Mouse (Mus musculus): ENCODE measurements around the gene Ankfy1. TPM values are rescaled to one million over a fixed set of nuclear protein-coding genes. Genes with fewer than 3 reads are reported as not detected.

Ankfy1 gene
- polyA plus RNA-seq, 1 experiment from 2014 or later = 31.8 TPM

DNA sequence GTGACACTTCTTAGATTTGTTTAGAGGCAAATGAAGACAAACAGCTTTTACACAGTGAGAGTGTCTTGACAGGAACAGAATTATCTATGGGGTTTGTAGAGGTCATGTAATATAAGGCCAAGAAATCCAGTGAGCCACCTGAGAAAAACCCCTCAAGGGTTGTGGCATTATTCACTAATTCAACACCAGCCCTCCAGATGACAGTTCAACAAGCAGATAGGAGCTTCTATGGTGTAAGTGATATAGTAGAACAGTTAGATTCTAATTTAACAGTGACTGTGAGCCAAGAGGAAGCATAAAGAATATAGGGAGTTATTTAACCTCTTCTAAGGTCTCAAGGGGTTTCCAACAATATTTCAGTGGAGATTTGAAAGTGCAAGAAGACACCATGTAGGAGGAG lies 108.3 kb downstream of the Ankfy1 start:
- Histone ChIP-seq H3K4me3 (no peak overlapping the region), H3K4me2 (no peak overlapping the region), H3K9ac (no peak overlapping the region), H3K4me1 (peaks cover 31% of the 10 kb centered on the region), H3K27ac (no peak overlapping the region), H3K9me3 (no peaks in the 10 kb centered on the region), H3K36me3 (replicated peaks) (no peaks in the 10 kb centered on the region), H3K27me3 (replicated peaks) (no peaks in the 10 kb centered on the region)
- ATAC-seq (replicated peaks) = no peak

DNA sequence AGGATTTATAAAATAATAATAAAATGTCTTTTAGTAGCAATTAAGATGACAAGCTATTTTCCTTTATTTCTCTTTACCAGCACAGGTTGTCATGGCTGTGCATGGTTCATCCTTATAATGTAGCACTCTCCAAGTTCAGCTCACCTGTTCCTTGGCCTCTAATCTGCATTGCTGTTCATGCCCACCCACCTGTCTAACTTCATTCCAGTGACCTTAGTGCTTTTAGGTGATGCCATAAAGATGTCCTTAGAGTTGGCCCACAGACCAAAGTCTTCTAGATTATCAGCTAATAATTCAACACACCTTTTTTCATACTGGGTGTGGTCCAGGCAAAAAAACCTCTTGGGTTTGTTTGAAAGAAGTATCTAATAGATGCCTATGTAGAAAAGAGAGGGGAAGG lies 111.4 kb downstream of the Ankfy1 start:
- H3K9me3 ChIP-seq = no peaks in the 10 kb centered on the region
- no peak for ATAC-seq (replicated peaks)

DNA sequence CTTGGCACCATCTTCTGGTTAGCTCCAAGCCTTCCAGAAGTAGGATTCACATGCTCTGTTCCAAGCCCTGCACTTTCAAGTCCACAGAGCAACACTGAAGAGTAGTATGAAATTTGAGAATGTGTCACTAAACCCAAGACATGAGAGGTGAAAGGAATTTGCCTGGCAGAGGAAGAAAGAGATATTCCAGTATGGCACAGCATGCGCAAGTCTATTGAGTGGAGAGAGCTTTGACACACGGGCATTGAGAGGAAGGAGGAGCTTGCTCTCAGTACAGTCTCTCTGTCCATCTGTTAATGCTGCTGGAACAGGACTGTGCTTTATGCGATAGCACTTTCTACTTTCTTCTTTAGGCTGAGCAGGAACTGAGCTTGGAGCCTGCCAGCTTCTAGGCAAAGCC lies 113.2 kb downstream of the Ankfy1 start:
- H3K9ac ChIP-seq = no peak overlapping the region
- no peak for ATAC-seq (replicated peaks)
- no peaks in the 10 kb centered on the region for H3K36me3 ChIP-seq (replicated peaks)
- WGBS = 80% methylated on average over 3 of the region's 3 CpGs
- no peaks in the 10 kb centered on the region for H3K9me3 ChIP-seq
- no peaks in the 10 kb centered on the region for H3K27me3 ChIP-seq (replicated peaks)
- H3K4me2 ChIP-seq = no peak overlapping the region
- peaks cover 13% of the 10 kb centered on the region for H3K4me1 ChIP-seq
- H3K4me3 ChIP-seq = no peak overlapping the region
- H3K27ac ChIP-seq = no peak overlapping the region

More for the DNA sequence above, 111.4 kb downstream of the Ankfy1 start:
- Histone ChIP-seq H3K4me1 (peaks cover 25% of the 10 kb centered on the region), H3K4me2 (no peak overlapping the region), H3K4me3 (no peak overlapping the region), H3K27me3 (replicated peaks) (no peaks in the 10 kb centered on the region), H3K36me3 (replicated peaks) (no peaks in the 10 kb centered on the region), H3K27ac (no peak overlapping the region), H3K9ac (no peak overlapping the region)

DNA sequence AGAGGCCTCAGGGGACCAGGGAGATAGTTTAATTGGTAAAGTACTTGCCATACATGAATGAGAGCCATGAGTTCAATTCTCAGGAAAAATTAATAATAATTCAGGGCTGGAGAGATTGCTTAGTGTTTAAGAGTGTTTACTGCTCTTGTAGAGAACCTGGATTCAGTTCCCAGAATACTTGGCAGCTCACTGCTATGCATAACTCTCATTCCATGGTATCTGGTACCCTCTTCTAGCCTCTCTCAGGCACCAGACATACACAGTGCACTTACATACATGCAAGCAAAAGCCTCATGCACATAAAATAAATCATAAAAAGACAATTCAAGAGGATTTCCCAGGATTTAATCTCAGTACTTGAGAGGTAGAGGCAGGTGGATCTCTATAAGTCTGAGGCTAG lies 114.8 kb downstream of the Ankfy1 start:
- Histone ChIP-seq H3K27me3 (replicated peaks) (no peaks in the 10 kb centered on the region), H3K27ac (no peak overlapping the region), H3K4me3 (no peak overlapping the region), H3K4me1 (peaks cover 4% of the 10 kb centered on the region), H3K9ac (no peak overlapping the region), H3K4me2 (no peak overlapping the region), H3K9me3 (no peaks in the 10 kb centered on the region), H3K36me3 (replicated peaks) (no peaks in the 10 kb centered on the region)
- no peak for ATAC-seq (replicated peaks)

DNA sequence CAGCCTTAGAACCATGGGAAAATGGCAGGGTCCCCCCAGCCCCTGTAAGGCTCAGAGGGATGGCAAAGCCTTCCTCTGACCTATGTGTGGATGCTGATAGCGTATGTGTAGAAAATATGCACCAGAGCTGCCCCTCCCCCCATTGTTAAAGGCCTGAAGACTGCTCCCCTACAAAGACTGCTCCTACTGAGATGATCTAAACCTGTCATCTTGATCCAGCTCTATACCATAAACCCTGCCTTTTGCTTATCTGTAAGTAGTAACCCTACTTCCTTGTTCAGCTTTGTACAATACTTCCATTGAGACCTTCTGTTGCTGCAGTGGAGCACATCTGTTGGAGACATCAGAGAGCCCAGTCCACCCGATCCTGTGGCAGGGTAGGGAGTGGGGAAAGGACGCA lies 115.4 kb downstream of the Ankfy1 start:
- no peaks in the 10 kb centered on the region for H3K27me3 ChIP-seq (replicated peaks)
- H3K36me3 ChIP-seq (replicated peaks) = no peaks in the 10 kb centered on the region
- WGBS = 87% methylated on average over 3 of the region's 3 CpGs
- H3K9ac ChIP-seq = no peak overlapping the region
- no peaks in the 10 kb centered on the region for H3K9me3 ChIP-seq
- H3K4me1 ChIP-seq = peaks cover 4% of the 10 kb centered on the region
- H3K4me2 ChIP-seq = no peak overlapping the region
- H3K4me3 ChIP-seq = no peak overlapping the region
- no peak for ATAC-seq (replicated peaks)
- no peak overlapping the region for H3K27ac ChIP-seq

DNA sequence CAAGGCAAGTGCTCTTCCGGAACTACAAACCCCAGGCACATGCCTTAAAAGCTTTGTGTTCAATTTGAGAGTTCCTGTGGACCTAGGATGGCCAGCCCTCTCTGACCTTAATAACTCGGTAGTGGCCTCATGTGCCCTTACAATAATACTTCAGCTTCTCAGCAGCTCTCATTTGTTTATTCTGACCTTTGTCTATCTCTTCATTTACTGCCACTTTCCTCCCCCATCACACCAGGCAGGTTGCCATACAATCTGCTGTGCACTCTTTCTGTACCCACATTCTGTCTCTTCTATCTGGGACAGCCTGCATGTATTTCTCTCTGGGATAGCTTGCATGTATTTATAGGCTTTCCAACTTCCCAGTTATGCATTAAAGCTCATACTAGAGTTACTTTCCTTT lies 116.8 kb downstream of the Ankfy1 start:
- no peak overlapping the region for H3K27ac ChIP-seq
- H3K9me3 ChIP-seq = no peaks in the 10 kb centered on the region
- no peak overlapping the region for H3K4me3 ChIP-seq
- 73% methylated on average over 2 of the region's 2 CpGs for WGBS
- H3K9ac ChIP-seq = no peak overlapping the region
- no peaks in the 10 kb centered on the region for H3K36me3 ChIP-seq (replicated peaks)
- ATAC-seq (replicated peaks) = no peak
- no peak overlapping the region for H3K4me2 ChIP-seq
- no peaks in the 10 kb centered on the region for H3K27me3 ChIP-seq (replicated peaks)
- H3K4me1 ChIP-seq = peaks cover 4% of the 10 kb centered on the region; the same call in 1 of the 2 replicates

DNA sequence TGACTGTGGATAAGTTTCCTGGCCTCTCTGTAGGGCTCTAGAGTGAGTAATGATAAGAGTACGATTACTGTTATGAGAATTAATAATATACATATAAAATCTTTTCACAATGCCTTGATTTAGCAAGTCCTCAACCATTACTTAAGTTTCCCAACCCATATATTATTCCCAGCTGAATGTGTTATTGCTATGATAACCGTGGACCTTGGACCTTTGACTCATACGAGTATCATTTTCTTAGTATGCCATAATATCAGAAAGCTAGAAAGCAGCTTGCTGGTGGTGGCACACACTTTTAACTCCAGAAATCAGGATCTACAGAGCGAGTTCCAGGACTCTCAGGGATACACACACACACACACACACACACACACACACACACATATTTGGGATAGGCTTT lies 118.2 kb downstream of the Ankfy1 start:
- H3K27ac ChIP-seq = no peak overlapping the region
- WGBS = 86% methylated on average over 4 of the region's 4 CpGs
- H3K27me3 ChIP-seq (replicated peaks) = no peaks in the 10 kb centered on the region
- H3K4me2 ChIP-seq = no peak overlapping the region
- H3K4me3 ChIP-seq = no peak overlapping the region
- no peak overlapping the region for H3K9ac ChIP-seq
- ATAC-seq (replicated peaks) = no peak
- H3K36me3 ChIP-seq (replicated peaks) = no peaks in the 10 kb centered on the region
- H3K9me3 ChIP-seq = no peaks in the 10 kb centered on the region
- H3K4me1 ChIP-seq = peaks cover 4% of the 10 kb centered on the region; the same call in 1 of the 2 replicates

DNA sequence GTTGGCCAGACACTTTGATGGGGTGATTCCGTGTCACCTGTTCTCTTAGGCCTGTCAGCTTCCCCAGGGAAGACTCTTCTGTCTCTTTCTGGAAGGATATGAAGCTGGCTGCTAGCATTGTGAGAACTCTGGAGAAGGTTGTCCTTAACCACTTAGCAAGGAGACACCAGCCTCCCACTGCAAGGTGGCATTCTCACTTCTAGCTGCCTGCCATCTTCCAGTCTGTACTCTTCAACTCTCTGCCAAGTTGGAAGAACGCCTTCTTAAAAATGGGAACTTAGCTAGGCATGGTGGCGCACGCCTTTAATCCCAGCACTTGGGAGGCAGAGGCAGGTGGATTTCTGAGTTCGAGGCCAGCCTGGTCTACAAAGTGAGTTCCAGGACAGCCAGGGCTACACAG lies 123.9 kb downstream of the Ankfy1 start:
- 91% methylated on average over 5 of the region's 5 CpGs for WGBS

DNA sequence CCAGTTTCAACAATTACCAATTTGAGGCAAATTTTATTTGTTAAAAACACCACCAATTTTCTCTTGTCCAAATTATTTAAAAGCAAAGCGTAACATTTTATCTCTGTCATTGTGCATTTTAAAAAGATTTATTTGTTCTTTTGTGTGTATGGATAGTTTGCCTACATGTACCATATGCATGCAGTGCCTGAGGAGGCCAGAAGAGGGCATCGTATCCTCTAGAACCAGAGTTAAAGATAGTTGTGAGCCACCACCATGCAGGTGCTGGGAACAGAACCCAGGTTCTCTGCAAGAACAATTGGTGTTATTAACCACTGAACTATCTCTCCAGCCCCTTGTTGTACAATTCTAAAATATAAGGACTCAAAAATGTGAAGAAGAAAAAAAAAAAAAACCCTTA lies 124.4 kb downstream of the Ankfy1 start:
- Histone ChIP-seq H3K4me3 (no peak overlapping the region), H3K9ac (no peak overlapping the region), H3K36me3 (replicated peaks) (0 out of 2 replicates have a peak, but pooled peaks cover 5% of the 10 kb centered on the region), H3K4me1 (no peaks in the 10 kb centered on the region), H3K4me2 (no peak overlapping the region), H3K27me3 (replicated peaks) (no peaks in the 10 kb centered on the region), H3K27ac (no peak overlapping the region), H3K9me3 (no peaks in the 10 kb centered on the region)
- ATAC-seq (replicated peaks) = no peak
- WGBS = 76% methylated on average over 2 of the region's 2 CpGs

More for the DNA sequence above, 123.9 kb downstream of the Ankfy1 start:
- Histone ChIP-seq H3K9me3 (no peaks in the 10 kb centered on the region), H3K27me3 (replicated peaks) (no peaks in the 10 kb centered on the region), H3K9ac (no peak overlapping the region), H3K4me3 (no peak overlapping the region), H3K27ac (no peak overlapping the region), H3K4me1 (no peaks in the 10 kb centered on the region), H3K36me3 (replicated peaks) (no peaks in the 10 kb centered on the region), H3K4me2 (no peak overlapping the region)
- no peak for ATAC-seq (replicated peaks)

DNA sequence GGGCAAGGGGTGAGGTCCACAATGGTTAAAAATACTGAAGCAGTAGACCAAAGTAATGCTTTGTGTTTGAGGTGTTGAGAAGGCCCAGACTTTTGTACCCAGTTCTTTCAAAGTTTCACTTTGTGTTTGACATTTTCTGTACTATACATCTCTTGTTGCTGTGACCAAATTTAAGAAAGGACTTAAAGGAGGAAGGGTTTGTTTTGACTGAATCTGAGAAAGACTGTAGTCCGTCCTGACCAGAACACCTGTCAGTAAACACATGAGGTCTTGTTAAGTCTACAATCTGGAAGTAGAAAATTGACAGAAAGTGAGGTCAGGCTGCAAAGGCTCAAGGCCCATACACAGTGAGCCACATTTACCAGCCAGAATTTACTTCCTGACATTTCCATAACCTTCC lies 127.1 kb downstream of the Ankfy1 start:
- no peak overlapping the region for H3K9ac ChIP-seq
- no peak overlapping the region for H3K4me2 ChIP-seq
- no peak overlapping the region for H3K27ac ChIP-seq
- WGBS = 90% methylated on average over 1 of the region's 1 CpGs
- H3K9me3 ChIP-seq = no peaks in the 10 kb centered on the region
- H3K27me3 ChIP-seq (replicated peaks) = no peaks in the 10 kb centered on the region
- no peaks in the 10 kb centered on the region for H3K4me1 ChIP-seq
- H3K4me3 ChIP-seq = no peak overlapping the region
- no peak for ATAC-seq (replicated peaks)
- peaks cover 12% of the 10 kb centered on the region for H3K36me3 ChIP-seq (replicated peaks)

DNA sequence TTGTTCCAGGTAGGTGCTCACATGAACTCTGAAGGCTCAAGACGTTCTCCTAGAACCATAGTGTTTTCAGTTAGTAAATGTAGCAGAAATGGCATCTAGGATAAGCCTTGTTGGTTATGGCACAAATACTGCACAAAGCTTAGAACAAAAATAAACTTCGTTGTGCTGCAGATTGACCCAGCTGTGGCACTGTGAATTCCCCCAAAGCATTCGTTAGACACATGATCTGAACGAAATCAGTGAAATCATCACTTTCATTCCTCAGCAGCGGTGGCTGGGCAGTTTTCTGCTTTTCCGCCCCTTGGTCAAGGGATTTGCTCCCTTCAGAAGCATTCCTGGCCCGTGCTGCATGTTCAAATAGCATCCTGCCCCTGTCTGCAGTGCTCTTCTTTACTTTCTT lies 128.3 kb downstream of the Ankfy1 start:
- WGBS = 90% methylated on average over 7 of the region's 7 CpGs

DNA sequence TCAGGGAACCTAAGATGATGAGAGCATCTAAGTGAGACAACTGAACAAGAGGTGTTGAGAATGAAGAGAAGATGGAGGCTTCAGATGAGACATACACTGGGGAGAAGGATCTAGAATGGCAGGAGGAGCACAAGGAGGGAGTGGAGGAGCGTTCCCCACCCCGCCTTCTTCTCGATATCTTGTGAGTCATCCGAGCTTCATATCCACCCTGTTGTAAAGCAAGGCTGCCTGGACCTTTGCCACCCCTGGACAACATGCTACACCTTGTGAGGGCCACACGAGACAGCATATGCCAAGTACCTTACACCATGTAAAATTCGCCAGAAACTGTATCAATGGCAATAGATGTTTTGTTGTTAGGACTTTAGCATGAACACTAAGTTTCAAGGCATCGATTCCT lies 131.2 kb downstream of the Ankfy1 start:
- 92% methylated on average over 7 of the region's 7 CpGs for WGBS
- Histone ChIP-seq H3K36me3 (replicated peaks) (peaks cover 29% of the 10 kb centered on the region), H3K27ac (no peak overlapping the region), H3K4me1 (no peaks in the 10 kb centered on the region), H3K9ac (no peak overlapping the region), H3K9me3 (no peaks in the 10 kb centered on the region), H3K4me3 (no peak overlapping the region), H3K27me3 (replicated peaks) (no peaks in the 10 kb centered on the region), H3K4me2 (no peak overlapping the region)
- ATAC-seq (replicated peaks) = no peak

More for the DNA sequence above, 128.3 kb downstream of the Ankfy1 start:
- Histone ChIP-seq H3K4me3 (no peak overlapping the region), H3K9me3 (no peaks in the 10 kb centered on the region), H3K4me1 (no peaks in the 10 kb centered on the region), H3K4me2 (no peak overlapping the region), H3K27ac (no peak overlapping the region), H3K36me3 (replicated peaks) (peaks cover 17% of the 10 kb centered on the region), H3K9ac (no peak overlapping the region), H3K27me3 (replicated peaks) (no peaks in the 10 kb centered on the region)
- no peak for ATAC-seq (replicated peaks)

Data from midbrain, embryonic 15.5 days (tissue).